Mouse (Mus musculus) lung, adult 10 weeks (tissue): ENCODE measurements around the gene Sec14l2. TPM values are rescaled to one million over a fixed set of nuclear protein-coding genes. Genes with fewer than 3 reads are reported as not detected.

Source experiments
- polyA plus RNA-seq: library from polyadenylated mRNA; stranded (reverse); fragments of 350-450 nt; fragmentation: Illumina TruSeq; extraction: RNeasy Lipid Tissue Mini Kit (QIAGEN cat#74804); gene quantifications from one replicate; pipeline ENCODE4 v1.2.3, GENCODE M21; 2014; ENCODE audit warnings: low read depth, low replicate concordance; ENCODE audit not compliant: insufficient read depth

The Sec14l2 gene
- polyA plus RNA-seq: 10.4 TPM

GRCm38 (mm10) chr11:4122742-4123579, at the start of gene Sec14l2:
Gene Sec14l2 (minus strand): TSS chr11:4123415.

GRCm38 (mm10) chr11:4159808-4160708, 36.8 kb upstream of the Sec14l2 start, which contains the start of the genes Ccdc157 and Sf3a1:
Gene Ccdc157 (minus strand): TSS chr11:4160293.
Gene Sf3a1 (plus strand): TSS chr11:4160350.

GRCm38 (mm10) chr11:4134986-4135935, 12.0 kb upstream of the Sec14l2 start, which contains the start of gene Rnf215:
Gene Rnf215 (plus strand): TSS chr11:4135202.

GRCm38 (mm10) chr11:4095171-4096053, 27.8 kb downstream of the Sec14l2 start, which contains the start of gene Mtfp1:
Gene Mtfp1 (minus strand): TSS chr11:4095445.

DNA sequence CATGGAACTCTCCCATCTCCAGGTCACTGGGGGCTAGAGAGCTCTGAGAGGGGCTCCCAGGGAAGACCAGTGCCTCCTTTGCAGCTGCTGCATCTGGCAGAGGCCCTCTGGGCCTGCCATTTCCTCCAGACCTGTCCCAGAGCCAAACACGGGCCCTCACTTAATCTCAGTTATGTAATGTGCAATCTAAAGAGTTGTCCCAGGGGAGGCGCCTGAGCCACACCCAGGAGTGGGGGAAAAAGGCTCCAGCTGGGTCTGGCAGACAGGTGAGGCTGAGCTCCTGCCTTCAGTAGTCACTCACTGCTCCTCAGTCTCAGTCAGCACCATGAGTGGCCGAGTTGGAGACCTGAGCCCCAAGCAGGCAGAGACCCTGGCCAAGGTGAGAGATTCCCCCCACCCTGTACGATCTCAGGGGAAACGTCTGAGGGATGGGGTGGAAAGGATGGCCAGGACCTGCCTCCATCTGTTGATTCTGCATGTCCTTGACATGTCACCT, 58.5 kb downstream of the Sec14l2 start, which contains the start of gene Sec14l3:
Sec14l3 (plus strand) TSS at position 215 of the 496 bp plus-strand sequence.

Other genes with a start within 250 kb of the Sec14l2 start
- gene 4921536K21Rik, start 228.3 kb downstream of the Sec14l2 start, polyA plus RNA-seq: 0.45 TPM
- 5.1 TPM for gene Dusp18, start 228.2 kb downstream of the Sec14l2 start, polyA plus RNA-seq
- 12.5 TPM for gene Slc35e4, start 208.8 kb downstream of the Sec14l2 start, polyA plus RNA-seq
- gene Tcn2, start 191.3 kb downstream of the Sec14l2 start, polyA plus RNA-seq: 145 TPM
- 27.9 TPM for gene Pes1, start 159.4 kb downstream of the Sec14l2 start, polyA plus RNA-seq
- not detected for gene 4930556J24Rik, start 146.6 kb downstream of the Sec14l2 start, polyA plus RNA-seq
- 6.6 TPM for gene Gal3st1, start 139.8 kb downstream of the Sec14l2 start, polyA plus RNA-seq
- 21.4 TPM for gene Sec14l4, start 92.0 kb downstream of the Sec14l2 start, polyA plus RNA-seq
- 340 TPM for gene Sec14l3, start 58.6 kb downstream of the Sec14l2 start, polyA plus RNA-seq
- 9.5 TPM for gene Mtfp1, start 28.0 kb downstream of the Sec14l2 start, polyA plus RNA-seq
- gene Rnf215, start 11.8 kb upstream of the Sec14l2 start, polyA plus RNA-seq: 33.5 TPM
- 9.7 TPM for gene Ccdc157, start 36.9 kb upstream of the Sec14l2 start, polyA plus RNA-seq
- gene Sf3a1, start 36.9 kb upstream of the Sec14l2 start, polyA plus RNA-seq: 12.0 TPM
- 31.0 TPM for gene Tbc1d10a, start 63.4 kb upstream of the Sec14l2 start, polyA plus RNA-seq
- 9.7 TPM for gene Castor1, start 94.8 kb upstream of the Sec14l2 start, polyA plus RNA-seq
- gene Osm, start 113.0 kb upstream of the Sec14l2 start, polyA plus RNA-seq: 1.0 TPM
- gene Lif, start 134.1 kb upstream of the Sec14l2 start, polyA plus RNA-seq: 1.4 TPM